In the genomic region with DNA sequence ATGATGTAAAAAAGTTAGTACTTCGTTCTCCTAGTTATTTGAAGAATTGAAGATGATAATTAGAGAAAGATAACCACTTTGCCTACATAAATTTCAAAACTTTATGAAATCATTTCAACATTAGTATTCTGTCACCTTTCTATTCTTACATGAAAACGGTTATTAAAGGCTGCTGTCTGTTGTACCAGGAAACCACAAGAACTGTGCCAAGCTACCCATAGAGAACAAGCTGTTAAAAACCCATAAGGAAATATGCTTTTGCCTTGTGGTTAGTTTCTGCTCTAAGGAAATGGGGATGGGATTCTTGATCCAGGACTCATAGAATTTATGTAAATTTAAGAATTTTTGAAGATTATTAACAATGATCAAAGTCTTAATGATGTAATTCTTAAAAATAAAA, we compare ENCODE assay signal across 13 mouse cellular contexts.
"Had no signal": no experiment of that assay in that cellular context is flagged by ENCODE, and none has a peak within 500 bp of the region (broad histone marks: within the 10 kb centered on the region; RNA-seq: fewer than 3 reads in every experiment).

No protein-coding gene starts in this region.

- ATAC-seq: midbrain, embryonic 16.5 days had no signal

- DNase-seq: lung, adult 18-20 months; lung, embryonic 14.5 days; lung, postnatal 10 days; midbrain, embryonic 14.5 days; retina, postnatal 1 day; right cerebral cortex, adult 18-20 months; right cerebral cortex, postnatal 25 days; right cerebral cortex, postnatal 4 days; spleen, adult 18-20 months; thymus, adult 18-20 months; thymus, postnatal 14 days; thymus, postnatal 4 days had no signal
